Mouse (Mus musculus): Measurements from ENCODE around the gene Kcnn1. TPM values are rescaled to one million over a fixed set of nuclear protein-coding genes. Genes with fewer than 3 reads are reported as not detected.

Gene Kcnn1
- polyA plus RNA-seq, 1 experiment from 2014 or later = 1.8 TPM

- Histone ChIP-seq H3K27me3 (ENCODE audit: control insufficient read depth, insufficient read depth, low read length) (no peaks in the 10 kb centered on the region), H3K4me2 (ENCODE audit: low read length) (peak overlapping the region; percentile 89), H3K9ac (ENCODE audit: low read length) (peak overlapping the region; percentile 87), H3K4me1 (ENCODE audit: control insufficient read depth in 2 of 2, insufficient read depth in 2 of 2, low read length in 2 of 2) (peaks cover 7 to 13% of the 10 kb centered on the region in 2 experiments), H3K4me3 (ENCODE audit: control insufficient read depth in 1 of 2, insufficient read depth in 1 of 2, low read depth in 1 of 2, low read length in 2 of 2) (peak overlapping the region; percentile 80 to 86), H3K36me3 (ENCODE audit: control insufficient read depth, insufficient read depth, low read length) (peaks cover 8% of the 10 kb centered on the region), H3K9me3 (ENCODE audit: control insufficient read depth, low read length) (no peaks in the 10 kb centered on the region), H3K27ac (replicated peaks in 1 of 2; ENCODE audit: control insufficient read depth in 1 of 2, insufficient read depth in 1 of 2, low read depth in 2 of 2, low read length in 2 of 2) (peak overlapping the region; percentile 10 to 62; a peak in 3 of 4 replicates)
- no peak for ATAC-seq (ENCODE audit: insufficient number of reproducible peaks, insufficient read depth, low FRiP score, low read depth)
- WGBS = 4% methylated on average over 31 of the region's 31 CpGs
These were observed 9.7 kb upstream of the Kcnn1 start for GRCm38 (mm10) chr8:70872643-70873363.

GRCm38 (mm10) chr8:70871195-70871807 lies 8.2 kb upstream of the Kcnn1 start:
- H3K9ac ChIP-seq (ENCODE audit: low read length) = no peak overlapping the region
- H3K27me3 ChIP-seq (ENCODE audit: control insufficient read depth, insufficient read depth, low read length) = no peaks in the 10 kb centered on the region
- no peak overlapping the region for H3K4me3 ChIP-seq (ENCODE audit: control insufficient read depth in 1 of 2, insufficient read depth in 1 of 2, low read depth in 1 of 2, low read length in 2 of 2)
- ATAC-seq (ENCODE audit: insufficient number of reproducible peaks, insufficient read depth, low FRiP score, low read depth) = no peak
- H3K36me3 ChIP-seq (ENCODE audit: control insufficient read depth, insufficient read depth, low read length) = peaks cover 10% of the 10 kb centered on the region
- peaks cover 7 to 13% of the 10 kb centered on the region in 2 experiments for H3K4me1 ChIP-seq (ENCODE audit: control insufficient read depth in 2 of 2, insufficient read depth in 2 of 2, low read length in 2 of 2)
- peak overlapping the region in 1 of 2 experiments; percentile 27; a peak in 2 of 4 replicates for H3K27ac ChIP-seq (replicated peaks in 1 of 2; ENCODE audit: control insufficient read depth in 1 of 2, insufficient read depth in 1 of 2, low read depth in 2 of 2, low read length in 2 of 2)
- no peak overlapping the region for H3K4me2 ChIP-seq (ENCODE audit: low read length)
- H3K9me3 ChIP-seq (ENCODE audit: control insufficient read depth, low read length) = no peaks in the 10 kb centered on the region
- 78% methylated on average over 5 of the region's 5 CpGs for WGBS

GRCm38 (mm10) chr8:70869601-70870041 lies 6.6 kb upstream of the Kcnn1 start:
- ATAC-seq (ENCODE audit: insufficient number of reproducible peaks, insufficient read depth, low FRiP score, low read depth) = no peak
- Histone ChIP-seq H3K36me3 (ENCODE audit: control insufficient read depth, insufficient read depth, low read length) (peaks cover 10% of the 10 kb centered on the region), H3K27ac (replicated peaks in 1 of 2; ENCODE audit: control insufficient read depth in 1 of 2, insufficient read depth in 1 of 2, low read depth in 2 of 2, low read length in 2 of 2) (no peak overlapping the region), H3K9ac (ENCODE audit: low read length) (no peak overlapping the region), H3K4me2 (ENCODE audit: low read length) (no peak overlapping the region), H3K4me3 (ENCODE audit: control insufficient read depth in 1 of 2, insufficient read depth in 1 of 2, low read depth in 1 of 2, low read length in 2 of 2) (no peak overlapping the region), H3K9me3 (ENCODE audit: control insufficient read depth, low read length) (no peaks in the 10 kb centered on the region), H3K4me1 (ENCODE audit: control insufficient read depth in 2 of 2, insufficient read depth in 2 of 2, low read length in 2 of 2) (peaks cover 16 to 20% of the 10 kb centered on the region in 2 experiments), H3K27me3 (ENCODE audit: control insufficient read depth, insufficient read depth, low read length) (no peaks in the 10 kb centered on the region)
- WGBS = 45% methylated on average over 16 of the region's 16 CpGs

GRCm38 (mm10) chr8:70869199-70869571 lies 6.1 kb upstream of the Kcnn1 start:
- 44% methylated on average over 5 of the region's 5 CpGs for WGBS
- no peak for ATAC-seq (ENCODE audit: insufficient number of reproducible peaks, insufficient read depth, low FRiP score, low read depth)
- Histone ChIP-seq H3K4me3 (ENCODE audit: control insufficient read depth in 1 of 2, insufficient read depth in 1 of 2, low read depth in 1 of 2, low read length in 2 of 2) (no peak overlapping the region), H3K4me2 (ENCODE audit: low read length) (no peak overlapping the region), H3K9ac (ENCODE audit: low read length) (no peak overlapping the region), H3K27me3 (ENCODE audit: control insufficient read depth, insufficient read depth, low read length) (peaks cover 4% of the 10 kb centered on the region; the same call in 1 of the 2 replicates), H3K4me1 (ENCODE audit: control insufficient read depth in 2 of 2, insufficient read depth in 2 of 2, low read length in 2 of 2) (peaks cover 19 to 25% of the 10 kb centered on the region in 2 experiments), H3K36me3 (ENCODE audit: control insufficient read depth, insufficient read depth, low read length) (peaks cover 10% of the 10 kb centered on the region), H3K9me3 (ENCODE audit: control insufficient read depth, low read length) (no peaks in the 10 kb centered on the region), H3K27ac (replicated peaks in 1 of 2; ENCODE audit: control insufficient read depth in 1 of 2, insufficient read depth in 1 of 2, low read depth in 2 of 2, low read length in 2 of 2) (no peak overlapping the region)

- Histone ChIP-seq H3K9ac (ENCODE audit: low read length) (no peak overlapping the region), H3K9me3 (ENCODE audit: control insufficient read depth, low read length) (no peaks in the 10 kb centered on the region), H3K27me3 (ENCODE audit: control insufficient read depth, insufficient read depth, low read length) (peaks cover 9% of the 10 kb centered on the region; the same call in 1 of the 2 replicates), H3K36me3 (ENCODE audit: control insufficient read depth, insufficient read depth, low read length) (peaks cover 10% of the 10 kb centered on the region), H3K27ac (replicated peaks in 1 of 2; ENCODE audit: control insufficient read depth in 1 of 2, insufficient read depth in 1 of 2, low read depth in 2 of 2, low read length in 2 of 2) (no peak overlapping the region), H3K4me2 (ENCODE audit: low read length) (peak overlapping the region; percentile 32; the same call in 1 of the 2 replicates), H3K4me3 (ENCODE audit: control insufficient read depth in 1 of 2, insufficient read depth in 1 of 2, low read depth in 1 of 2, low read length in 2 of 2) (no peak overlapping the region), H3K4me1 (ENCODE audit: control insufficient read depth in 2 of 2, insufficient read depth in 2 of 2, low read length in 2 of 2) (peaks cover 21 to 29% of the 10 kb centered on the region in 2 experiments)
- ATAC-seq (ENCODE audit: insufficient number of reproducible peaks, insufficient read depth, low FRiP score, low read depth) = no peak
- 36% methylated on average over 40 of the region's 40 CpGs for WGBS
These were observed 5.6 kb upstream of the Kcnn1 start for GRCm38 (mm10) chr8:70868559-70869198.

GRCm38 (mm10) chr8:70866566-70866965 lies 3.5 kb upstream of the Kcnn1 start:
- Histone ChIP-seq H3K36me3 (ENCODE audit: control insufficient read depth, insufficient read depth, low read length) (peaks cover 10% of the 10 kb centered on the region), H3K4me1 (ENCODE audit: control insufficient read depth in 2 of 2, insufficient read depth in 2 of 2, low read length in 2 of 2) (peaks cover 25 to 40% of the 10 kb centered on the region in 2 experiments), H3K27ac (replicated peaks in 1 of 2; ENCODE audit: control insufficient read depth in 1 of 2, insufficient read depth in 1 of 2, low read depth in 2 of 2, low read length in 2 of 2) (no peak overlapping the region), H3K4me2 (ENCODE audit: low read length) (peak overlapping the region; percentile 95; the same call in 1 of the 2 replicates), H3K9me3 (ENCODE audit: control insufficient read depth, low read length) (no peaks in the 10 kb centered on the region), H3K27me3 (ENCODE audit: control insufficient read depth, insufficient read depth, low read length) (peaks cover 28% of the 10 kb centered on the region), H3K4me3 (ENCODE audit: control insufficient read depth in 1 of 2, insufficient read depth in 1 of 2, low read depth in 1 of 2, low read length in 2 of 2) (no peak overlapping the region), H3K9ac (ENCODE audit: low read length) (no peak overlapping the region)
- 80% methylated on average over 7 of the region's 7 CpGs for WGBS
- no peak for ATAC-seq (ENCODE audit: insufficient number of reproducible peaks, insufficient read depth, low FRiP score, low read depth)

GRCm38 (mm10) chr8:70866001-70866520 lies 3.0 kb upstream of the Kcnn1 start:
- peaks cover 23 to 38% of the 10 kb centered on the region in 2 experiments for H3K4me1 ChIP-seq (ENCODE audit: control insufficient read depth in 2 of 2, insufficient read depth in 2 of 2, low read length in 2 of 2)
- ATAC-seq (ENCODE audit: insufficient number of reproducible peaks, insufficient read depth, low FRiP score, low read depth) = no peak
- peak overlapping the region; percentile 51 to 69 for H3K4me3 ChIP-seq (ENCODE audit: control insufficient read depth in 1 of 2, insufficient read depth in 1 of 2, low read depth in 1 of 2, low read length in 2 of 2)
- peaks cover 32% of the 10 kb centered on the region for H3K27me3 ChIP-seq (ENCODE audit: control insufficient read depth, insufficient read depth, low read length)
- H3K36me3 ChIP-seq (ENCODE audit: control insufficient read depth, insufficient read depth, low read length) = peaks cover 10% of the 10 kb centered on the region
- WGBS = 5% methylated on average over 12 of the region's 12 CpGs
- H3K27ac ChIP-seq (replicated peaks in 1 of 2; ENCODE audit: control insufficient read depth in 1 of 2, insufficient read depth in 1 of 2, low read depth in 2 of 2, low read length in 2 of 2) = peak overlapping the region; percentile 66 to 73
- peak overlapping the region; percentile 95 for H3K4me2 ChIP-seq (ENCODE audit: low read length)
- no peaks in the 10 kb centered on the region for H3K9me3 ChIP-seq (ENCODE audit: control insufficient read depth, low read length)
- peak overlapping the region; percentile 55 for H3K9ac ChIP-seq (ENCODE audit: low read length)
